Mouse (Mus musculus) lung, adult 2 months (tissue): ENCODE measurements around the gene Dbp. TPM values are rescaled to one million over a fixed set of nuclear protein-coding genes. Genes with fewer than 3 reads are reported as not detected.

Source experiments
- DNase-seq: peaks from one replicate; pipeline ENCODE4 v3.0.0; 2022
- H3K4me1 ChIP-seq: fragments of 200-500 bp; 2 replicates; pipeline ENCODE4 v1.6.1; 2011; ENCODE audit warnings: low read length; ENCODE audit not compliant: control insufficient read depth, insufficient read depth
- H3K4me3 ChIP-seq: fragments of 200-500 bp; replicated peaks from 2 replicates; pipeline ENCODE3; 2011; ENCODE audit warnings: low read depth, mild to moderate bottlenecking, control low read depth, low read length; ENCODE audit errors: extremely low read depth
- CTCF ChIP-seq: fragments of 200-500 bp; IDR thresholded peaks from 2 replicates; pipeline ENCODE4 v1.5.1; 2011; ENCODE audit warnings: mild to moderate bottlenecking, low read length, control low read depth; ENCODE audit not compliant: insufficient read depth
- POLR2A ChIP-seq: fragments of 200-500 bp; IDR thresholded peaks from 2 replicates; pipeline ENCODE4 v1.6.1; 2011; ENCODE audit warnings: low read depth, mild to moderate bottlenecking, control low read depth, low read length, borderline replicate concordance; ENCODE audit errors: extremely low read depth
- WGBS: fragments of 180-500 bp; shearing (Covaris S2); methylation state at CpG from one replicate; pipeline ENCODE4 v1.1.7; 2018; 5-methylcytosine and 5-hydroxymethylcytosine counted together
- polyA plus RNA-seq: library from polyadenylated mRNA; depleted of rRNA; stranded (reverse); fragments of >200 nt; gene quantifications from 2 replicates; pipeline ENCODE4 v1.2.3, GENCODE M21; 2012

The Dbp gene
- polyA plus RNA-seq, 1 experiment: 43.1 TPM

GRCm38 (mm10) chr7:45721642-45722347 is 16.9 kb downstream of the Dbp start:
- DNase-seq: no peak
- TF ChIP-seq POLR2A (no peak), CTCF (no peak)
- WGBS: 69% methylated on average over 13 of the region's 13 CpGs
- H3K4me3 ChIP-seq: no peak overlapping the region
- H3K4me1 ChIP-seq: peaks cover 8% of the 10 kb centered on the region

GRCm38 (mm10) chr7:45722348-45722713 is 17.4 kb downstream of the Dbp start:
- peaks cover 8% of the 10 kb centered on the region for H3K4me1 ChIP-seq
- no peak overlapping the region for H3K4me3 ChIP-seq
- no peak for DNase-seq
- 71% methylated on average over 13 of the region's 13 CpGs for WGBS
- TF ChIP-seq POLR2A (no peak), CTCF (no peak)

- WGBS: 82% methylated on average over 4 of the region's 4 CpGs
- Histone ChIP-seq H3K4me3 (no peak overlapping the region), H3K4me1 (peaks cover 8% of the 10 kb centered on the region)
- no peak for DNase-seq
- no peak for TF ChIP-seq CTCF
- no peak for TF ChIP-seq POLR2A
These were observed 18.4 kb downstream of the Dbp start for GRCm38 (mm10) chr7:45723301-45723700.

- WGBS: 87% methylated on average over 14 of the region's 14 CpGs
- TF ChIP-seq POLR2A (no peak), CTCF (no peak)
These were observed 18.9 kb downstream of the Dbp start for GRCm38 (mm10) chr7:45723781-45724180.

GRCm38 (mm10) chr7:45725151-45725550 is 20.3 kb downstream of the Dbp start:
- Histone ChIP-seq H3K4me1 (no peaks in the 10 kb centered on the region; the same call in 1 of the 2 replicates), H3K4me3 (no peak overlapping the region)
- WGBS: 87% methylated on average over 9 of the region's 9 CpGs
- no peak for TF ChIP-seq CTCF
- no peak for TF ChIP-seq POLR2A
- no peak for DNase-seq

More at GRCm38 (mm10) chr7:45723781-45724180, 18.9 kb downstream of the Dbp start:
- no peak for DNase-seq
- Histone ChIP-seq H3K4me1 (peaks cover 5% of the 10 kb centered on the region), H3K4me3 (no peak overlapping the region)

GRCm38 (mm10) chr7:45725713-45726112 is 20.8 kb downstream of the Dbp start, which contains the start of gene Spaca4:
TSS of gene Spaca4 (minus strand) at chr7:45725813.
- 88% methylated on average over 11 of the region's 11 CpGs for WGBS
- no peak for TF ChIP-seq POLR2A
- DNase-seq: no peak

GRCm38 (mm10) chr7:45726419-45726818 is 21.5 kb downstream of the Dbp start:
- no peak for TF ChIP-seq POLR2A
- TF ChIP-seq CTCF: no peak
- Histone ChIP-seq H3K4me1 (no peaks in the 10 kb centered on the region), H3K4me3 (no peak overlapping the region)
- WGBS: 92% methylated on average over 10 of the region's 10 CpGs
- no peak for DNase-seq

More at GRCm38 (mm10) chr7:45725713-45726112, 20.8 kb downstream of the Dbp start, which contains the start of gene Spaca4:
- no peak within 1 kb of the TSS for H3K4me3 ChIP-seq
- no peaks in the 10 kb centered on the region for H3K4me1 ChIP-seq

GRCm38 (mm10) chr7:45727625-45728024 is 22.7 kb downstream of the Dbp start:
- TF ChIP-seq POLR2A (no peak), CTCF (no peak)
- no peak overlapping the region for H3K4me3 ChIP-seq
- DNase-seq: no peak
- WGBS: 51% methylated on average over 3 of the region's 3 CpGs
- no peaks in the 10 kb centered on the region for H3K4me1 ChIP-seq

GRCm38 (mm10) chr7:45730727-45731431 is 26.0 kb downstream of the Dbp start:
- TF ChIP-seq POLR2A (no peak), CTCF (peak; percentile 37; the same call in 1 of the 2 replicates)
- DNase-seq: no peak
- no peaks in the 10 kb centered on the region for H3K4me1 ChIP-seq
- 34% methylated on average over 16 of the region's 16 CpGs for WGBS
- no peak overlapping the region for H3K4me3 ChIP-seq

- TF ChIP-seq POLR2A (no peak), CTCF (no peak)
- DNase-seq: no peak
- 58% methylated on average over 5 of the region's 5 CpGs for WGBS
- H3K4me1 ChIP-seq: no peaks in the 10 kb centered on the region
- H3K4me3 ChIP-seq: no peak overlapping the region
These were observed 28.6 kb downstream of the Dbp start for GRCm38 (mm10) chr7:45733477-45733876.
